Mouse (Mus musculus) cerebellum, adult 18-20 months (tissue): ENCODE data around the gene Fkbp9.

Experiments used
- DNase-seq, 2 experiments: peaks; one replicate each; pipeline ENCODE4 v3.0.0; 2021

Gene Fkbp9

DNA sequence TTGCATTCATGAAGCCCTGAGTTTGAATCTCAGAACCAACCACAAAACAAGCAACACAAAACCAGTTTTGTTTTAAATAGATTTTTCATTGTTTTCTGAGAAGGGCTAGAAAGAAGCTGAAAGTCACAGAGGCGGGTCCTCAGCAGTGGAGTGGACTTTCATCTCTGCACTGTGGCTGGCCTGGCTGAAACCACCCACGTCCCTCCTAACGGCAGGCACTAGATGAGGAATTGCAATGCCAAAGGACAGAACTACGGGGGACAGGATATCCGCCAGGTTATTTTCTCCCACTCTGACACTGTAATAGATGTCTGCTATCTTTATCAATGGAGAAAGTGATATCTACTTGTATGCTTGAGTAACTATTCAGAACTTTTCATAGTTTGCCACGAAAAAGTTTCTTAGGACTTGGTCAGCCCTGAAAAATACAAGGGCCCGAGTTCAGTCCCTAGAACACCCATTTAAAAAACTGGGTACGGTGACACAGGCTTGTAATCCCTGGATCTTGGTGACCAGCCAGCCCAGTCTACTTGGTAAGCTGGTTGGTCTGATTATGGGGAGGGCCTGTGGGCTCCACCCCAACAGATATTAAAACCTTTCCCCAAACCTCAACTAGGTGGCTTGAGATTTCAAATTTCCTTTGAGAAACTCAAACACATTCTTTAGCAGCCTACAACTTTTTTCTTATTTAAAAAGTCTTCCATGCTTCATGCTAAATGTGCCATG is 74.4 kb downstream of the Fkbp9 start:
- no peak for DNase-seq

DNA sequence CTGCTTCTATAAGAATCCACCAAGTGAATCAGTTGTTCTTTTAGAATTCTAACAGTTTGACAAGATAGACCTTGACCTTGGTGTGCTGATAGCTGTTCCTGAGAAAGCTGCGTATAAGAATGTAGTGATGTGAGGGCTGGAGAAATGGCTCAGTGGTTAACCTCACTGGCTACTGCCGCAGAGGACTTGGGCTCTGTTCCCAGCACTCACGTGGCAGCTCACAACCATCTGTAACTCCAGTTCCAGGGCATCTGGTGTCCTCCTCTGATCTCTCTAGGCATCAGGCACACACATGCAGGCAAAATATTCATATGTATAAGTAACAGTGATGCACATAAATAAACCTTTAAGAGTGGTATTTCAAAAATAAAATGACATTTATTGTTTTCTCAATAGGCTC is 76.1 kb downstream of the Fkbp9 start:
- DNase-seq = no peak

DNA sequence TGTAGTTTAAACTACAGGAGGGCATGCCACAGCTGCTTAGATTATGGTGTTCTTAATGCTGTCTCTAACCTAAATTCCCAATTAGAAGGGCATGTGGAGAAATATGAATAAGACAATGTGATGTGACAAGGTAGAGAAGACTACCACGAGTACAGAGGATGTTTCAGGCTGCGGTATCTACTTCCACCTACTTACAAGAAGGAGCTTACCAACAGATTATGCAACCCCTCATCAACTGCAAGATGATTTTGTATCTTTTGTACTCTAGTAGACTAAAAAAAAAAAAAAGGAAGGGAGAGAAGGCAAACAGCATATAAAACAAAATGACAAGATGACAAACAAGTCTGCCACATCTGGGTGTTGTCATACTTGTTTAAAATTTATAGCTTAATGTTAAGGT is 76.5 kb downstream of the Fkbp9 start:
- DNase-seq = no peak

DNA sequence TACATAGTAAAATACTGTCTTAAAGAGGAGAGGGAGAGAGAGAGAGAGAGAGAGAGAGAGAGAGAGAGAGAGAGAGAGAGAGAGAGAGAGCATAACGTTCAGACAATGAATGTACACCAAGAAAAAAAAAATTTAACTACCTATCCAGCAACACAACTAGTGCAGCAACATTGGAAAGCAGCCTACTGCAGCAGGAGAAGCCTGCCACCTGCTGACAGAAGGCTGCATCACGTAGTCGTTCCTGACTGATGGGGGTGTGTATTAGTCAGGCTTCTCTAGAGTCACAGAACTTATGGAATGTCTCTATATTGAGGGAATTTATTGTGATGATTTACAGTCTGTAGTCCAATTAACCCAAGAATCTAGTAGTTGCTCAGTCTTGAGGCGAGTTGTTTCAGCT is 77.1 kb downstream of the Fkbp9 start:
- peak; percentile 48 for DNase-seq

DNA sequence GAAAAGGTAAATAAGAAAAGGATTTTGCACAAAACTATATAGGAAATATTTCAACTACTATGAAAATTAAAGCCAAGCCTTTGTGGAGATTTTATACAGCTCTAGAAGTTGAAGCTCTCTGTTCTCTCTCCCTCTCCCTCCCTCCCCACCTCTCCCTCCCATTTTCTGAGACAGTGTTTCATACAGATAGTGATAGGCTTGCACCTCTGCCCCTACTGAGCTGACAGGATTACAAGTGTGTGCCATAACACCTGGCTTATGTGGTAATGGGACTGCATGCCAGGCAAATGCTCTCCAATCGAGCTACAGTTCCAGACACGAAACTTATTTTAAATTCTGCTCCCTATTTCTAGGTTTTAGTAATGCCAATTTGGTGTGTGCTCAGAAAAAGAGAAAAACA is 79.1 kb downstream of the Fkbp9 start:
- no peak for DNase-seq

DNA sequence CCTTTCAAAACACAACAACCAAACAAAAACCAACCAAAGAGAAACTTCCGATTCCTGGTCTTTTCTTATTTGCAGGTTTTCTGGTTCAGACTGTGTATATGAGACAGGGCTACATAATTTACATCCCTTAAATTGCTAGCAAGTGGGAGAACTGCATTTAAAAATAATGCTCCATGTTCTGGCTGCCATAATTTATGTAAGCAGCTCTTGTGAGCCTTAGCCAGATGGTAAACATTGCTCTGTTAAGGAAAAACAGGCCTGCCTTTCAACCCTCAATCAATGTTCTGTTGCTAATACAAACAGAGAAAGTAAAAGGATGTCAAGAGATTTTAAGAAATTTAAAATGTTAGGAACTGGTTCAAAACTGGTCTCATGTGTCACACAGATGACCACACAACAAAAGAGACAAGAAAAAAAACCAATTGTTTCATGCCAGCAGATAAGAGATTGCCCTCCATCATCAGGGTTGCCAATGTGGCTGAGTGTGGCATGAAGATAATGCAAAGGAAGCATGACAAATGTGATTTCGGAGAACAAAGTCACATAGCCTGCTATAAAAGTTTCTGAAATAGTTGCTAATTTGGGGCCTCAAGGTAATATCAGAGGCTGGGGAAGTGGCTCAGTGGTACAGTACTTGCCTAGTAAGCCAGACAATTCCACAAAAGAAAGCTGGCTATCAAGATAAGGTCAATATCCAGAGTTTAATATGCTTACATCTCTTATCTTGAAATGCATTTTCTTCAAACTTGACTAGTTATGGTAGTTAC is 81.4 kb downstream of the Fkbp9 start:
- DNase-seq = no peak

DNA sequence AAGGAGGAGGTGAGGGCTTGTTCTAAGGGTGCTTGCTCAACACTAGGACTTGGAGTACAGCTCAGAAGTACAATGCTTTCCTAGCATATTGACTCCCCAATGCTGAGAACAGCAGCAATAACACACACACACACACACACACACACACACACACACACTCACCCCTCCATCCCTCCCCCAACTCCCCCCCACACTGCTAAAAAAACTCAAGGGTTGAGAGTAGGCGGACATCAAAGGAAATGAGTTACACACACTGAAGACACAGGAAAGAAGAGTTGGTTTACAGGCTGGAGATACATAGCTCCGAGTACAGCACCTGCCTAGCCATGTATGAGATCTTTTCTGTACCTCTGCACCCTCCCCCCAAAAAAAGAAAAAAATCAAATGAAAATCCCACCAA is 84.4 kb downstream of the Fkbp9 start:
- DNase-seq = no peak

DNA sequence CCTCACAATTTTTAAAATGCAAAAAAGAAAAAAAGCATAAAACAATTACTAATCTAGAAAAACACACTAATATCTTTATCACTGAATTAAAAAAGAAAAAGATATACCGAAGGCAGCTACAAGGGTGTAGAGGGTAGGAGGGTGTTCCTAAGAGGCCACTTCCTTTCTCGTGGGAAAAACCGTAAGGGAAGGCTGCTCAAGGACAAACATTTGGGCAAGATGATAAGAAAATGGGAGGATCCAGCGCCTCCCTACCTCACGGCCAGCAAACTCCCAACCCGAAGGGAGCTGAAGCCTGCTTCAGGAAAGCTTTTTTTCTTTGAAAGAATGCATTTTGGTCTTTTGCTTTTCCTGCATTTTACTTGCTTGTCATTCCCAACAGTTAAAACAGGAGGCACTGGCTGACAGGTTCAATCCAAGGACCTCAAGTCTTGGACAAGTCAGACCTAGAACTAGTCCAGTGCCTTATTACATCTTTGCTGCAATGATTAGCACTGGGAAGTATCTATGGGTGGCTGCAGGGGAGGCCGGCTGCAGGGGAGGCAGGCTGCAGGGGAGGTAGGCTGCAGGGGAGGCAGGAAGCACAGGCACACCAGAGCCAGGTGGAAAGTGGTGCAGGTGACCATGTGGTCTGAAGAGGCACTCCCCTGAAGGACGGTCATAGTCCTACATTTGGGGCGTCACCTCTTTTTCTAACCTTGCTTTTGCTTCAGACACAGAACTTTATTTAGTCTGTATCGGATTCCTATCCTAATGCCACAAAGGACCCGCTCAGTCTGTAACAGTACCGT is 85.9 kb downstream of the Fkbp9 start:
- no peak for DNase-seq

DNA sequence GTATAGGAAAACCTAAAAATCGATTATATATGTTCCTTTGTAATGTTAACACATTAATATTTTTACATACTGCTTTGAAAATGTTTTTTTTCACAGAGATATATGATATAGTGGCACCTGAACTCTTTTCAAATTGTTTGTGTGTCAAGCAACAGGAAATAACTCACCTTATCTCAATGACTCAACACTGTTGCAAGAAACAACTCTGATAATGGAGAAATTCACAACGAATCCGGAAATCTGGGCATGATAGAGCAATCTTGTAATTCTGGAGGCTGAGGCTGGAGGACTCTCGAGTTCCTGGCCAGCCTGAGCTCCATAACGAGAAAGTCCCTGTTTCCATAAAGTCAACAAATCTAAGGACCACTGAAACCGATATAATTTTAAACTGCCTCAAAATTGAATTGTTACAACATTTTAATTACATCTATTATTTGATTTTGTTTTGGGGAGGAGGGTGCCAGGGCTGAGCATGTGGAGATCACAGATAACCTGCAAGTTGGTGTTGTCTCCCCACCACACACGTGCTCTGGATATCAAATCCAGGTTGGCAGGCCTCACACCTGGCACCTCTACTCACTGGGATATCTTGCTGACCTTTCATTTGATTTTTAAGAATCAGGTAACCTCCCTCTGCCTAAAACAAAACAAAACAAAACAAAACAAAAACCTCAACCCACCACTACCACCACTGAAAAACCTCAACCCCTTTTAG is 87.6 kb downstream of the Fkbp9 start:
- DNase-seq = no peak

DNA sequence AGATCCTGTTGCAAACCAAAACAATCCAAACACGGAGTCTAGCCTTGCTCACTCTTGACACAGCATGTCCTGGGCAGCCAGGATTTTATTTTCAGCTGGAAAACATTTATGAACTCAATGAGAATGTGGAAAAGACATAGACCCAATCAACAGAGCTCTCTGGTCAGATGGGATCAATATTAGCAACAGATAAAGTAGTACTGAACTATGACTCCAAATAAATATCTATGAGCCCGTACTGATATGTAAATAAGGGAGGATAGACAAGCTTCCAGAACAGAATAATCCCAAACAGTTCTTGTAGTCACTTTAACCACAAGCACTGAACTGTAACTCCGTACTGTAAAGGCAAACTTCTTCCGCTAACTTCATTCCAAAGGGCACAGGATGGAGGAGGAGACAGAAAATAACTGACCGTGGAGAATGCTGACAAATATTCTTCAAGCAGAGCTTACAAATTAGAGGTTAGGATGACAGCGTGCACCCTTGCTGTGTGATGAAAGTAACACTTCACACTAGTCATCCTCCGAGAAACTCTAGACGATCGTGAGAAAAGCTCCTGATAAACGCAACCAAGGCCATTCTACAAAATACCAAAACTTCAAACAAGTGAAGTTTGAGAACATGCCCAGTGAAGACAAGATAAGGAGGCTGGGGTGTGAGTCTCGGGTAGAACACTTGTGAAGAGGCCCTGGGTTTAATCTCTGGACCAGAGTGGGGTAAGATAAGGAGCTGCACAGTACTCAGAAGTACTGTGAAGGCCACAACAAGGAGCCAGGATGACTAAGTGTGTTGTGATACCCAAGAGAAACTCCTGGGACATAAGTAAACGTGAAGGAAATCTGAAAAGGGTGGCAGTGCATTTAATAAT is 88.6 kb downstream of the Fkbp9 start:
- no peak for DNase-seq

DNA sequence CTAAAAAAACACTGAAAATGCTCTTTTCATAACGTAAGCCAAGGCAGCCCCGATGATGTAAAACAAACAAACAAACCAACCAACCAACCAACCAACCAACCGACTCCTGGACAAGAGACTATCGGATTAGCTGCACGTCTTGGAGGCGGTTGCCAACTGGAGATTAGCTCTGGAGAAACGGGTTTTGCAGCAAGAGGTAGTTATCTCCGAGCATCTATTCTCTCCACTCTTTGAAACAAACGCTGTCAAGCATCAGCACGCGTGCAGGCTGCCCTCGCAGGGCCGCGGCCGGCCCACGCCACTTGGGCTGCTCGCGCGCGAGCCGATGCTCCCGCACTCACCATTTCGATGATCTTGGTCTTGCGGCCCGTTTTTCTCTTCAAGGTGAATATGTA is 91.5 kb downstream of the Fkbp9 start:
- DNase-seq = no peak

DNA sequence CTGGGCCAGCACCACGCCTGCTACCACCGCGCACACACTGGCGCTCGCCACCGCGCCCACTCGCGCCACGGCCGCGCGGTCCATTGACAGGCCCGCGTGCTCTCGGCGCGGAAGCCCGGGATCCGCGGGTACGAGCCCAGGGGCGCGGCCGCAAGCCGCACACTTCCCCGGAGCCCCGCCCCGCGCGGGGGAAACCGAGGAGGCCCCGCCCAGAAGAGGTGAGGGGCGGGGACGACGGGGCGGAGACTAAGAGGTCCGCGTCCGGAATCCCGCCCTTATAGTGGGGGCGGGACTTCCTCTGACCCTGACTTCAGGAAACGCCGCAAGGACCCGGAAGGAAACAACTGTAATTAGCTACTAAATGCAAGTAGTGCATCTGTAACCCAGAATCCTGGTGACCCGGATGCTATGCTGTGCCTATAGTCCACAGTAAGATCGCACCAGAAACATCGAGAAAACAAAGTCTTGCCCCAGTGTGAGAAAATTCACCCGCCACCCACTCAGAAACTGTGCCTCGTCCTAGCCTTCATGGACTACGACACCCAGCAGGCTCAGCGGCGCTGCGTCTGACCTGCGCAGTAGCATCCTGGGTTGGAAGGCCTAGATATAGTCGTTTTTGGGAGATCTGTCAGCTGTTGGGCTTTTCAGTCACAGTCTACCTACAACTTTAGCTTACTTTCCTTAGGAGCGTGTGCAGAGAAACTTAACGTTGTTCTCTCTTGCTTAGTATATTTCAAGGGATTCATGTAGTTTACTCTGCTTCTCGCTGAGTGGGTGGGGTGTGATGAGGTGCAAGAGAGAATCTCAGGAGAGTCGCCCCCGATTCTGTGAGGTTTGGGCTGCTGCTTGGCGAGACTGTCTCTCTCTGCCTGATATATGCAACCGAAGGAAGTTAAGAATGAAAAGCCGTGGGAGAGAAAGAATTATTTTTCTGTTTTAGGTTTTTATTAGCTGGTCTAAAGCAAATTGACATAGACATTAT is 92.2 kb downstream of the Fkbp9 start, which contains the start of the genes Nt5c3 and Vmn1r4:
Nt5c3 (minus strand) TSS at position 207 of the 982 bp plus-strand sequence.
Vmn1r4 (plus strand) TSS at position 290 of the 982 bp plus-strand sequence.
- DNase-seq = peak; percentile 92 to 97
